Mouse (Mus musculus): ENCODE measurements around the gene Gapt.

The Gapt gene

DNA sequence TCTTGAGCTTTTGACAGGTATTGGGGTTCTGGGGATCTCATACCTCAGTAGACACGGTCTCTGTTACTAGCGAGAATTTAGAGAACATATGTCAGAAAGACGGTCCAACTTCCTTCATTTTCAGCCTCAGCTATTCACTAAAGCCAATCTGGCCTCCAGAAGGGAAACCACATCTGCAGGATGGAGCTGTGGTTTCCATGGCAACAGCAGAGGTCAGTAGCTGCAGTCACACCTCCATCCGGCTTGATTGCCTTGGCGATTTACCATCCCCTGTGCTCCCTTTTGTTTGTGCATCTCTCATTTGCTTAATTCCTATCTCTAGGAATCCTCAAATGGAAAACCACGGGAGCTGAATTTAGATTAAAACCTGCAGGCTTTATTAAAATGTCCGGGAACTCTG is 10.3 kb downstream of the Gapt start:
- DNase-seq (ENCODE audit: low spot score) = no peak

DNA sequence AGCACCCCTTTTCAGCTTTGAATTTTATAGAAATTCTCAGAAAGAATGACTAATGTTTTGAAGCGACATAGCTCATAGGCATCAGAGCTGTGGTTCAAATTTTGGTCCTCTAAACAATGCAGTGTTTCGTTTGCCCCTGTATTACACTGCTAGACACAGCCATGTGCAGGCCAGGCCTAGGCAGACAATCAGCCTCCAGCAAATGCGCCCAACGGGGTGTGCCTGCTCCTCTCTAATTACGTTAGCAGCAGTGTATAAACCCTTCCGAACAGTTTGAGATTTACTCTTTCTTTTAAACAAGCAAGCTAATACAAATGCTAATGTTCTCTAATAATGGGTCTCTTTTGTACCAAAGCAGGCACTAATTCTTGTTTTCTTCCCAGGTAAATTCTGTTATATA is 14.4 kb downstream of the Gapt start:
- DNase-seq (ENCODE audit: low spot score) = no peak

DNA sequence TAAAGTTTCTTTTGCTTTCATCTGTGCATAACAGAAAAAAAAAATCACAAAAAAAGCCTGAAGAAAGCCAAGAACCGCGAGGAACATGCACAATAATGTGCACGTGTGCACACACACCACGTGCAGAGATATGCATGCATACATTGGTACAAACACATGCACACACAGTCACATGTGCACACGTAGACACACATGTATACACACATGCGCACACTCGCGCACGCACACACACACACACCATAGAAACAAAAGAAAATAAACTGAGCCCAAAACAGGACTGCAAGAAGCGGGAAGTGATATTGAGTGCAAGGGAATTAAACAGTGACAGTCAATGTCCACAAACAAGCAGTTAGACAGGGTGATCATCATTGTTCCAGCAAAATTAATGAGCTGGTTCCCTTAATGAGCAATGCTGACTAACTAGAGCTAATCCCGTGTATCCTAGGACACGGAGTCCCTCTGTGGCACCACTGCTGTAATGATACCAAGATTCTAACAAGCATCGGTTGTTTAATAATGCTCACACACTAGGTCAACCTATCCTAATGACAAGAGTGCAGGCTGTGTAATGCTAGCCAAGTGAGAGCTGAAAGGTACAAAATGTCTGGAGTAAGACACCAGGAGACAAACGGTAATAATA is 23.9 kb downstream of the Gapt start:
- no peak for DNase-seq (ENCODE audit: low spot score)

DNA sequence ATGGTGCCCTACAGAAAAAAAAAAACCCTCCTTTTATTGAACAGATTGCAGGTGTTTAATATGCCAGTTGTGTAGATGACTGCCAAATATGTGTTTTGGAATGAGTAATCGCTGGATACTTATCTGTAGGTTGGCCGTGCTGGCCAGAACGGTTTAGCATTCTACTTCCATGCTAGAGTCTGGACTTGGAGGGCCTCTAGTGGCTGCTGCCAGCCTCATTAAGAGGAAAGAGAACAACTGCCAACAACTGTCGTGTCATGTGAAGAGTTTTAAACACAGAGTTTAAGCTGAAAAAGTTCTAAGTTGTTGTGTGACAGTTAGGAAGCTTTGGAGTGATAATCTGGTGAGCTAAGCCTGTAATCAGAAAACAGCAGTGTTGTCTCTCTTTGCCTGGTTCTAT is 38.3 kb downstream of the Gapt start:
- no peak for DNase-seq (ENCODE audit: low spot score)

DNA sequence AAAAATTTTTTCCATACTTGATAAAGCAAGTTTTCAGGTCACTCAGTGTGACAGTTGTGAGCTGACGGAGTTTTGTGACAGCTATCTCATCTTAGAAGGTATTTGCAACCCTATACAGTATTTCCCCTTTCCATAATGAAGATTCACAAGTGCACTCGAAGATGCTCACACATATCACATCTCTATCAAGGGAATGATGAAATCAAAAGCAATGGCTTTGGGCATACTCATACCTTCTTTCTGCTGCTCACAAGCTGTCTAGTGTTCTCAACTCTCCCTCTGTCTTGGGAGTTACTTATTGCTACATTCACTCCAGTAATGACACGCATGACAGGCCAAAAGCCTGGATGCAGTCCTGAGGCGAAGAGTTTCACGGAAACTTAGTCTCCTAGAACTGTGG is 49.8 kb downstream of the Gapt start:
- DNase-seq (ENCODE audit: low spot score) = no peak
